Comparison of ENCODE assay signal across 8 mouse cellular contexts in genomic region chr7:6918267-6918666, GRCm38 (mm10).
DNase-seq lines count a peak whose midpoint lies in the region; ATAC-seq and TF ChIP-seq lines count a peak whose summit lies in the region.

No protein-coding gene starts in this region.

- peak; percentile 71 to 91 for DNase-seq in adrenal gland, adult (ENCODE audit: inconsistent age in 2 of 2, low spot score in 1 of 2)
- DNase-seq in gastrocnemius, adult 8-10 months (ENCODE audit: low spot score in 2 of 2): peak; percentile 59 to 68
- peak; percentile 94 for DNase-seq in hindbrain, postnatal 0 days (ENCODE audit: low spot score)
- peak; percentile 71 for DNase-seq in left cerebral cortex, adult 11 months (ENCODE audit: low spot score)
- DNase-seq in lung, postnatal 36 days: peak; percentile 87
- peak; percentile 96 for DNase-seq in right cerebral cortex, postnatal 14 days

- no peak overlapping the region for H3K9ac ChIP-seq in hindbrain, postnatal 0 days (replicated peaks; ENCODE audit: low read length)

- no peaks in the 10 kb centered on the region for H3K27me3 ChIP-seq in hindbrain, postnatal 0 days (ENCODE audit: insufficient read depth, low read length)

- no peak overlapping the region for H3K4me3 ChIP-seq in hindbrain, postnatal 0 days (ENCODE audit: low read length)

- peak overlapping the region; percentile 32; the same call in 1 of the 2 replicates for H3K27ac ChIP-seq in hindbrain, postnatal 0 days

- TF ChIP-seq CTCF in hindbrain, postnatal 0 days (IDR thresholded peaks at IDR 0.05; ENCODE audit: low read depth): peak; percentile 89

- 16% methylated on average over 10 of the region's 10 CpGs for WGBS in hindbrain, postnatal 0 days

- no peak overlapping the region for H3K4me2 ChIP-seq in hindbrain, postnatal 0 days (ENCODE audit: low read depth, low read length)

- H3K9me3 ChIP-seq in hindbrain, postnatal 0 days (ENCODE audit: low read length): no peaks in the 10 kb centered on the region

- no peaks in the 10 kb centered on the region for H3K36me3 ChIP-seq in hindbrain, postnatal 0 days (ENCODE audit: insufficient read depth, low read length)

- peak; percentile 76 for ATAC-seq in common myeloid progenitor, adult 5-6 weeks (replicated peaks; ENCODE audit: low read depth, poor library complexity, severe bottlenecking)
- peak; percentile 84 for ATAC-seq in hindbrain, postnatal 0 days
- ATAC-seq in erythroid progenitor cell, adult 5-6 weeks (replicated peaks; ENCODE audit: low FRiP score, poor library complexity, severe bottlenecking): no peak

- peaks cover 7% of the 10 kb centered on the region for H3K4me1 ChIP-seq in hindbrain, postnatal 0 days (ENCODE audit: insufficient read depth, low read length)
